Mouse (Mus musculus): ENCODE measurements around the gene Pou2f2.

Gene Pou2f2

DNA sequence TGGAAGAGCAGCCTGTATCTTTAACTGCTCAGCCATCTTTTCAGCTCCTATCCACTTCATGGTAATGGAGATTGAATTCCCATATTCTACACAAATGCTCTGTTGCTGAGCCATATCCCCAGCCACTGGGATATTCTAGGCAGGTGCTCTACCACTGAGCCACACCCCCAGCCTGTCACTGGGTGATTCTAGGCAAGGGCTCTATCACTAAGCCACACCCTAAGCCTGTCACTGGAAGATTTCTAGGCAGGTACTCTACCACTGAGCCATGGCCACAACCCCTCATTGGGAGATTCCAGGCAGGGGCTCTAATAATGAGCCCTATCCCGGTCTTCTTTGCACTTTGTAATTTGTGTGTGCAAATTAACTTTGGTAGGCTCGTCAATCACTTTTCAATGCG is 15.6 kb upstream of the Pou2f2 start:
- no peak for DNase-seq

DNA sequence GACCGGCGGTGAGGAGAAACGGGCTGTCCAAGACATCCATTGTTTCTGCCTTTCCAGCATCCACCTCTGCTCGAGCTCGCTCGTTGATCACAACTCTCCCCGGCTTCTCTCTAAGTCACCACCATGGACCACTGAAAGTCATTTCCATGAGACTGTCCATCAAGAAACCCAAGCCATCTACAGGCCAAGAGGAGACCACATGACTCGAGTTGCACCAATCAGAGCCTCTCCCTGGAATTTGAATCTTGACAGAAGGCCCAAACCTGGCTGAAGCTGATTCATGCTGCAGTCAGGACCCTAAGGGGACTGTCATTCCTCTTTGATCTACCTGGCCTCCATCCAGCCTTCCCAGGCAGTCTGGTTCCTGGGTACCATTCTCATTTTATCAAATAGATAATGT is 12.6 kb upstream of the Pou2f2 start:
- no peak for DNase-seq

DNA sequence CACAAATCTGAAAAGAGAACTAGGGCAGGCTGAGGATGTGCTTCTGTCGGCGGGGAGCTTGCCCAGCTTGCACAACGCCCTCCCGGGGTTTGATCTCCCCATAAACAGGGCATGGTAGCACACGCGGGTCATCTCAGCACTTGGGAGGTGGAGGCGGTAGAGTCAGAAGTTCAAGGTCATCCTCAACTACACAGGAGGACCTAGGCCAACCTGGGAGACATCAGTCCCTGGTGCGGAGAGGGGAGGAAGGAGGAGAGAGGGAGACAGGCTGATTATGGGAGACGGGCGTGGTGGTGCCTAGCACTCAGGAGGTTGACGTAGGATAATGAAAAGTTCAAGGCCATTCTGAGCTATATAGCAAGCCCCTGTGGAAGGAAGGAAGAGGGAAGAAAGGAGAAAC is 11.3 kb upstream of the Pou2f2 start:
- DNase-seq, result no peak

DNA sequence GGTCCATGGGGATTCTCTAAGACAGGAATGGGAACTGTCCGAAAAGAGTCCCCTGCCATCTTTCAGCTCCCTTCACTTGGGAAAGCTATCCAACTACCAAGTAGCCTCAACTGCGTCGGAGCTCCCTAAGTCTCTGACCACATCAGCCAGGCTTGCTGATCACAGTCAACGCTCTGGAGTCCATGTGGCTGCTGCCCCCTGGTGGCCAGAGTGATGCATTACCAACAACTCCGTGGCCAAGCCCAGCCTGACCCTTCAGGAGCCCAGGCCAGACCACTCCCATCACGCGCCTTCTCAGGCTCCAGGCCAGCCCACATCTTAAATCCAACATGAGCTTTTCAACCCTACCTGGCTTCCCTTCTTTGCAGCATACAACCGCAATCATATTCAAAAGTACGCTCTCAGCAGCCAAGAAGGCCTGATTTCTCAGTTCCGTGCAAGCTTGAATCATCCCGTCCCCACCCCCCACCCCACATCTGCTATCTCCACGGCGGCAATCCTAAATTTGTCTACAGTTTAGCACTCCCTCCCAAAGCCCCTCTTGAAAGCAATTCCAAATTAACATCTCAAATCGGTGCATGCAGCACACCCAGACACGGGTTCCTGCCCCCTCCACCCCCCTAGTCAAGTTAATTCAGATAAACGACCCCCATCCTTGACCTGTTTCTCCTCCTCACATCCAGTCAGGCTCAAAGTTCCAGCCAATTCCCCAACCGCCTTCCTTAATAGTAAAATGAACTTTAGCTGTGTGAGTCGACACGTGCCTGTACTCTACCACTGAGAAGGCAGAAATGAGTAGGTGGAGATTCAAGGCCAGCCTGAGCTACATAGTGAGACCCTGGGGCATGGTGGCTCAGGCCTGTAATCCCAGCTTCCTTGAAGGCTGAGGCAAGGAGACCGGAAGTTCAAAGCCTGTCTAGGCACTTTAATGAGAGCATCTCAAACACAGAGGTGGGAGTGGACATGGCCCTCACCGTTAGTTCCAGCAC is 8.4 kb upstream of the Pou2f2 start:
- peak; percentile 91 for DNase-seq

DNA sequence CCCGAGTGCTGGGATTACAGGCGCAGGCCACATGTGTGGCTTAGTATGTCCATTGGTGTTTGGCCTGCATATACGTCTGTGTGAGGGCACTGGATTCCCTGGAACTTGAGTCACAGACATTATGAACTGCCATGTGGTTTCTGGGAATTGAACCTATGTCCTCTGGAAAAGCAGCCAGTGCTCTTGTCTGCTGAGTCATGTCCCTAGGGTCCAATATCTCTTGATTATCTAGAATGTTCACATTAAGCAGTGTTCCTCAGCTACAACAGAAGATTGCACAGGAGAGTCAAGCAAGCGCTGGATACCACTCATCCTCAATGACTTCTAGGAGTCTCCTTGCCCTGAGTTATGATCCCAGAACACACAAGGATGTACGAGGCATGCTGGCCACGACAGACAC is 4.6 kb upstream of the Pou2f2 start:
- DNase-seq, result no peak

DNA sequence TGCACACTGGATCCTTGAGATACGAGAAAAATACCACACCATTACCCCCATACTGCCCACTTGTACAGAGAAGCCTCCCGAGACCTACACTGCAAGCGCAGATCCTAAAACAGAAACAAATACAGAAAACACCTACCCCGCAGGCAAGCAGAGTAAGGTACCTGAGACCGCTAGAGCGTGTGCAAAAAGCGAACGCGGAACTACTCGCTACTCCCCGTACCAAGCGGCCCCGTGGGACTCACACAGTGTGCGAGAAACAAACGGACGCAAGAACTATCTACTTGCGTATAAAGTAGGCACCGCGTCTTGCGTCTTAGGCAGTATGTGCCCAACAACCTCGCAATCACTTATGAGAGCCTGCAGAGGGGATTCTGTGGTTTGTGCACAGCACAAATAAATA is 2.3 kb upstream of the Pou2f2 start:
- DNase-seq, result no peak

DNA sequence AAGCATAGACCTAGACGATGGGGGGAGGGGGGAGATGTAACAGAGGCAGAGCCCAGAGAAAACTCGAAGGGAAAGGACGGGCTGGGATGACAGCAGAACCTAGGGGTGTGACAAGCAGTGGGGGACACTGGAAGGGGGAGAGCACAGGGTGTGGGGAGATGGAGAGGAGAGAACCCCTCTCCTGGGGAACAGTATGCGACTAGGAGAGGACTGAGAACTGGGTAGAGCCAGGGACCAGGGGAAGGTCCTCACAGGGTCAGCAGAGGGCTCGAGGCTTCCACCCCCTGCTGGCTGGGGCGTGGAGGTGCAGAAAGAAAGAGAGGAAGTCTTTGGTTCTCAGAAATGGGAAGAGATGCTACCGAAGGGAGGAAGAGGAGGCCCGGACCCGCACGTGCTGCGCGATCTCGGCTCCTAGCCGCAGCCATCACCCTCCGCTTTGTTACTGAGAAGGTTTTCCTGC is 1.8 kb upstream of the Pou2f2 start:
- peak; percentile 61 for DNase-seq

DNA sequence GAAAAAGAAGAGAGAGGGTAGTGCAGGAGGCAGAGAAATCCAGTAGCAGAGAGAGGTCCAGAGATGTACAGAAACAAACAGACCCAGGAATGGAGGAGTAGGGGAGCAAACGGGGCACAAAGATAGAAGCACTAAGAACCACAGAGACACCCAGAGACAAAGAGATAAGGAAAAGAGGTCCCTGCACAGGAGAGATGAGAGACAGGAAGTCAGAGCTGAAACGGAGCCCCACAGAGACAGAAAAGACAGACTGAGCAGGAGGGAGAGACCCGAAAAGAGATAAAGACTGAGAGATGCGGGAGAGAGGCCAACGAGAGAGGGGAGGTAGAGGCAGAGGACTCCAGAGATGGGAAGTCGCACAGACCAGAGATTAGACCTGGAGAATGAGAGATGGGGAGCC is 986 bp upstream of the Pou2f2 start:
- peak; percentile 37 for DNase-seq

DNA sequence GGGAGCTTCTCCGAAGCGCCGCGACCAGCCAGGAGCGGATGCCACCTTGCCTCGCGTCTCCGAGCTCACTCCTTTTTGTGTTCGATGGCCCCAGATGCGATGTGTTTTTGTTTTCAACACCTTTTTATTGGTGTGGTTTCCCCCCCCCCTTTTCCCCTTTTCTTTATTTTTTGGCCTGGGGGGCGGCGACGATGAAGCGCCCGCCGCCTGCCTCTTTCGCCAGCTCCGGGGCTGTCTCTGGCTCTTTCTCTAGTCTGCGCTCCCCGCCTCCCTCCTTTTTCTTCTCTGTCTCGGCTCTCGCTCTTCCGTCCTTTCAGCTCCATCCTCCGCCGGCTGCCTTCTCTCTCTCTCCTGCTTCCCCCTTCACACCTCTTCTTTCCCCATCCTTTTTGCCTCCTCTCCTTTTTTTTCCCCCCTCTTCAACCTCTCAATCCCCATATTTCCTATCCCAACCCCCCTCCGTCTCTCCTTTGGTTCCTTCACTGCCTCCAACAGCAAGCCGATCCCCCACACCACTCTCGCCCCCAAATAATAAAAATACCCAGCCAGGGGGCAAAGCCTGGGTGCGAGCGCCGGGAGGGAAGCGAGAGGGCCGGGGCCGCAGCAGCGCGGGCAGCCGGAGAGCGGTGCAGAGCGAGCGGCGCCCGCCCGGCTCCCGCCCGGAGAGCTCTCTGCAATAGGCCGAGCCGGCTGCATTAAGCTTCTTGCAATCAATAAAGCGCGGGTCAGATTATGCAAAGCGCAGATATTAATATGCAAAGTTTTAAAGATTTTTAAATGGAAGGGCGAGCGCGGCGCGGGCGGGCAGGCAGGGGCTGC is 530 bp downstream of the Pou2f2 start:
- DNase-seq, result peak; percentile 59

DNA sequence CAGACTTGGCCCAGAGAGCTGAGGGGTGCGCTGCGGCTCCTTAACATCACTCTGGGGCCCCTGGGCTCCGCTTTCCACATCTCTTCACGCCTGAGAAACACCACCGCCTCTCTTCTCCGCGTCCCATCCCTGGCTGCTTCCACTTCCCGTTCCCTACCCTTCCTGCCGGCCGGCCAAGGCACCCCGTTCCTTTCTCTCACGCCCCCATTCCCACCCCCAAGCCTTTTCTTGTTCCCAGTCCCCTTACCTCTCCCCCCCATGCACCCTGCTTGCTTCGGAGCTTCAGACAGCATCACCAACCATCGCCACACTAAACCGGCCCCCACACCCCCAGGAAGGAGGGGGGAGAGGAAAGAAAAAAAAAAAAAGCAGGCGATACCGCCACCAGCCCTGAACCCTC is 1.2 kb downstream of the Pou2f2 start:
- peak; percentile 53 for DNase-seq

DNA sequence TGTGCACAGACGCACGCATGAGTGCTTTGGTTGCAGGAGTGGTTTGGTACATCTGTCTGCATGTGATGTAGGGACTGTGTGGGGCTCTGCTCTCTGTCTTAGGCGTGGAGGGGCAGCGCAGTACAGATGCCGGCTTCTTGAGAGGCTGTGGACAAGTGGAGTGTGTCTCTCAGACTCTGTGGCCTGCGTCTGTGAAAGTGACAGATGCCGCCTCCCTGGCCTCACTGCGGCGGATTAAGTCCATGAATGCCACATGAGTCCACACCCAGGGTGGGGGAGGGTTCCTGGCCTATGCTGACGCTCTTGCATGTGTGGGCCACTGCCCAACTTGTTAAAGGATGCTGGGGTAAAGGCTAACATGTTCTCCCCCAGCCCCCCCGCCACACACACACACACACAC is 5.2 kb downstream of the Pou2f2 start:
- DNase-seq, result no peak

DNA sequence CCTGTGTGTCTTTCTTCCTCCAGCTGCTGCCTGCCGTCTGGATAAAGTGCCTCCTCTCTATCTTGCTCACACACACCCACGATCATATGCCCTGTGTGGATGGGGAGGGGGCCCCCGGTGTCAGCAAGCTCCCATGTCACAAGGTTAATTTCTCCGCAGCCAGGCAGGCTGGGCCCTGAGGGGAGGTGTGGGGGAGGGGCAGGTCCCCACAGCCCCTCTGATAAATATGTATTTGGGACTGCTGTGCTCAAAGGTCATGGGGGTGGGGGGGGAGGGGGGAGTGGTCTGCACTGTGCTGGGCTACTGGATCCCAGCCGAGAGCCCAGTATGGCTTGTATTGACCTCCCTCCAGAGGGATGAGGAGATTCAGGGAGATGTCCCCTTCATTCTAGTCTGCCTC is 6.9 kb downstream of the Pou2f2 start:
- no peak for DNase-seq

DNA sequence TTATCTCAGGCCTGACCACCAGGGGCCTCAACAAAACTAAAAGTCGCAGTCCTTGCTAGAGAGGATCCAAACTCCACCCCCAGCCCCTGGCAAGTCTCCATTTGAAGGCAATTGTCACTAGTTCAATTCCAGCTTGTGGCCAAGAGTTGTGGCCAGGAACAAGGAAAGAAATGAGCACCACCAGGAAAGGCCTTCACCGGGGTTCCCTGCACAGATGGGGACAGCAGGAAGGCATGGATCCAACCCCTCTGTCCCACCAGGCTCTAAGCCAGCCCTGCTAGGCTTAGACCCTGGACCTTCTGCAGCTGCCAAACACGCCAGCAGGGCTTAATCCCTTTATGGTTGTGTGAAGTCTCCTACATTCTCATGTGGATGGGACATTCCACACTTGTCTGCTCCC is 8.9 kb downstream of the Pou2f2 start:
- DNase-seq, result no peak

DNA sequence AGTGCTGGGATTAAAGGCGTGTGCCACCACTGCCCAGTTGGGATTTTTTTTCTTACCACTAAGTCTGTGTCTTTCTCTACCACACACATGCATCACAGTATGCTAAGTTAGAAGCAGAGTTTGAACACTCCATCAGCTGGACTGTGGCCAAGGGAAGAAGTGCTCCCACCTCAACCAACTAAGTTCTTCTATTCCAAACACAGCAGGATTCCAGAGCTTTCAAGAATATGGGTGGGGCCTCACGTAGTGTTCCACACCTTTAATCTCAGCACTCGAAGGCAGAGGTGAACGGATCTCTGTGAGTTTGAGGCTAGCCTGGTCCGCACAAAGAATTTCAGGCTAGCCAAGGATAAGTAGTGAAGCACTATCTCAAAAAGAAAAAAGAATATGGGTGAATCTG is 13.4 kb downstream of the Pou2f2 start:
- DNase-seq, result no peak

DNA sequence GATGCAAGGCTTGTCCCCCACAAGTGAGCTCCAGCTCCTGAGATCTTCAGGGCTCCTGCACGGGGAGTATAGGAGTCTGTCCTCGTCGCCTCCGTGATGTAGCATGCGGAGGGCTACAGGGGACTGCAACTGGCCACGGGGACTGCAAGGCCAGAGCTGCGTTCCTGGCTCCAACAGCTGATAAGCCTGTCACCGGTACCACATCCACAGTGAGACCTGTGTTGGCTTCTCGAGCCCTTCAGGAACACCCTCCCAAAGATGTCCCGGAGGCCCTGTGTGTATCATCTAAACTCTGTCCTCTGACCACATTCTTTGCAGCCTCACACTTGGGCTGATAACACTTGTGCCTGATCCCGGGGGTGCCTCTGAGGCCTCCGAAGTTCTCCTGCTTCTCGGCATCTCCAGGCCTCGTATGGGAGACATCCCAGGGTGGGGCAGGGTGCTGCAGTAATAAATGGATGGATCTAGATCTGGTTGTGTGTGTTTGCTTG is 23.3 kb downstream of the Pou2f2 start:
- no peak for DNase-seq

DNA sequence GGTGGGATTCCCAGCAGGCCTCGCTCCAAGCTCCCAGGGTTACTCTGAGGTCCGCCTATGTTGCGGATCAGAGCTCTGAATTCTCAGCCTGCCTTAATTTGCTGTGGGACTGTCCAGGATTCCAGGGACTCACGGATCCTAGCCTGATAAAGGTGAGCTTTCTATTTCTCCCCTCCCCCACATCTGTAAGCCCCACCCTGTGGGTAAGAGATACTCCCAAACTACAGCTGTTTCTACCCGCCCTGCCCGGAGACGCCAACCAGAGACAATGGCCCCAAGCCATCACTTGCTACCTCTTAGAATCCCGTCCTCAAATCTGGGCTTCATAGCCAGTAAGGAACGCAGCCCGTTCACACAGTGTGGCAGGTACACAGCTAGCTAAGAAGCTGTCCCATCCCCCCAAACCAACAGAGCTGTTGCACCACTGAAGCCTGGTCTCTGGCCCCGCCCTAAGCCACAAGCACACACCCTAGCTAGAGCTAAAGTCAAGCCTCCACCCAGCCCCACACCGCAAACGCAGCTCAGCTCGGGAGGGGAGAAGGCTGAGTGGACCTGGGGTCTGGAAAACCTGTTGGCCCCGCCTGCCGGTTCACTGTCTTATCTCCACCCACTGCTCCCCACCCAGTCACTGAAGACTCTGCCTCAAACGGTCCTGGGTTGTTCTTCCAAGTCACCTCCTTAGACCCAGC is 23.9 kb downstream of the Pou2f2 start:
- DNase-seq, result no peak

DNA sequence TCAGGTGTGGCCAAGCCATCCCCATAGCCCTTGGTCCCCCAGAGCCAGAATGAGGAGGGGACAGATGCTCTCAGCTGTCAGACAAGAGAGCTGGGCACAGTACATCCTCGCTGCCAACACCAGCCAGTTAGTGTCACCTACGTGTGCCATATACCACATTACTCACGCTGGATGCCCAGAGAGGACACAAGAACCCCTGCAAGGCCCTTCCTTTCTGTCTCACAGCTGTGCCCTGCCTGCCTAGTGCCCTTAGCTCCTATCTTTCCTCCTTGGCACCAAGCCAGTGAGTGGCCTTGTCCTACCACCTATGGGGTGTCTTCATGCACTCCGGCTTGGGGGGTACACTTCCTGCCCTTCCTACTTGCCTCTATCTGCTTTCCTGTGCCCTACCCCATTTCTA is 24.9 kb downstream of the Pou2f2 start:
- no peak for DNase-seq

DNA sequence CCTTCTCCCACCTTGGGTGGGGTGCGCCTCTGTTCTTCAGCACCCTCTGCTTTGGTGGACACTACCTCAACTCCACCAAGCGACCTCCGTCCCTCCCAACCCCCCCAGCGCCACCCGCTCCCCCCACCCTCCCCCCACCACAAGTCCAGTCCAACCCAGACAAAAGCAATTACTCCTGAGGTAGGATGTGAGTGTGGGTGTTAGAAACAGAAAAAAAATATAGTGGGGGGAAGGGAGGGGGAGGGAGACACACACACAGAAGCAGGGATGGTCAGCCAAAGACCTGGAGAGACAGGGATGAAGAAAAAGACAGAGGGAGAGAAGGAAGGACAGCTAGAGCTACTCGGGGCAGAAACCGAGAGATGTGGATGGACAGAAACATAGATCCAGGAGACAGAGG is 25.7 kb downstream of the Pou2f2 start:
- DNase-seq, result no peak

DNA sequence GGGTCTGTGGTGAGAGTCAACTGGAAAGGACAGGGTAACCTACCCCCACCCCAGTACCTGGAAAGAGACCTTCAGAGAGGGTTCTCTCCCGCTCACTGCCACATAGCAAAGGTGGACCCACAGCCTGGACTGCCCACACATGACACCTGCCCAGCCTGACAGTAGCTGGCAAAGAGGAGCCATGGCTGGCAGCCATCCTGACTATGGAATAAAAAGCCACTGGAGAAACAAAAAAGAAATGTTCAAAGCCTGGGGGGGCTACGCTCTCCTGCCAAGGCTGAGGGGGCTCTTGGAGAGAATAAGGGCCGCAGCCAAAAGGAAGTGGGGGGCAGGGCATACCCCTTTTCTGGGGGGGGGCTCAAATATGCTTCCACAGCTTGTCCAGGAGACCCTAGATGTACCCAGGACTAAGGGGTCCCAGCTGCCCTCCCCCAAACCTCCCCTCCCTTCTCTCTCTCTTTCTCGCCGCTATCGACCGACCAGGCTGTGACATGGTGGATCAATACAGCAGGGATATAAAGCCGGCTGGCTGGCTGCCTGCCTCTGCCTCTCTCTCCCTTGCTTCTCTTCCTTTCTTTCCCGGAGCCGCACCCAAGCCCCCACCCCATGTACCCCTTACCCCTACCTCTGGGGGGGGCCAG is 27.5 kb downstream of the Pou2f2 start:
- DNase-seq, result peak; percentile 55

DNA sequence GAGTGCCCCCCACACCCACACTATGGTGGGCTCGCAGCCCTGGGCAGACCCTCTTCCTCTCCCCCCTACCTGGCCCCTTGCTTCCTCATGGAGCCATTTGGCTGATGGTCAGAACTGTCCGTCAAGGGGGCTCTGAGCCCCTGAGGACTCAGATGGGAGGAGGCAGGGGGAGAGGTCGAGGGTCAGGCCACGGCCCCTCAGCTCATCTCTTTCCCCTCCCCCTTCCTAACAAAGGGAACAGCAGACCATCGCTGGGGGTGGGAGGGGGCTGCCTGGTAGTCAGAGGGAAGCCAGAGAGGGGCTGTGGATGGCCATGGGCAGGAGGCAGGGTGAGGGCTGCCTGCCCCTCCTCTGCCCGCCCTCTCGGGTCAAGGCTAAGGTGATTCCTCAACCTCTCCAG is 28.5 kb downstream of the Pou2f2 start:
- DNase-seq, result no peak

DNA sequence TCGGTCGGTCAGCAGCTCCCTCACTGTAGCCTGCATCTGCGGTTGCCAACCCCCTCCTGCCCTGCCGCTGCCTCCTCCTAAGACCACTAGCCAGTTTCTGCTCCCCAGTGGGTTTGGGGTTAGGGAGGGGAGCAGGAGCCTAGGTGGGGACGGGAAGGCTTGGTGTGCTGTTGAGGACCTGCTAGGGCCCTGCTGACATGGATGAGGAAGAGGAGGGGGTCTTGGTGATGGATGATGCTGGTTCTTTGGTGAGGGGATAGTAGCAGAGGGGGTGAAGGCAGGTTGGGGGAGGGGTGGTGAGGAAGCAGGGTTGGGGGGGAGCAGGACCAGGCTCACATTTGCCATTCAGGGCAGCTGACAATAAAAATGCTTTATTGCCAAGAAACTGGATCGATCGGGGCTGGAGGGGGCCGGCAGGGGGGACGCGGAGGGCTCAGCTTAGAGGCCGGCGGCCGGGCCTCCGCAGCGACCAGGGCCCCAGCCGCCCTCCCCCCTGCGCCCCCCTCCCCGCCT is 29.3 kb downstream of the Pou2f2 start:
- DNase-seq, result no peak

DNA sequence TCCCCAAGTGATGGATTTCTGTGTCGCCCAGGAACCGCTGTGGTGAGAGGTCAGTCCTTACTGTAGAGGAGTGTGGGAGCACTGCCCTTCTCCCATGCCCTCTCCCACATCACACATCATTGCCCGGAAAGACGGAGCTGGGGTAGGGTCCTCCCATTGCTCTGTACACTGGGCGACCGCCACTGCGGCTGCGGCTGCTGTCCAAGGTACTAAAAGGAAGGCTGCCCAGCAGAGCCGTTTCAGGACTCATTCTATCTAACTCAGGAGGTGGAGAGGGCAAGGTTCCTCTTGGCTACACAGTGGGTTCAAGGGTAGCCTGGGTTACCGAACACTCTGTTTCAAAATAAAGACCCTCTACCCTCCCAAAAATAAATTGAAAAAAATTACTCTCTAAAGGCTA is 33.6 kb downstream of the Pou2f2 start:
- no peak for DNase-seq
